Mouse (Mus musculus) layer of hippocampus, adult 18-20 months (tissue): ENCODE measurements at regions not wholly inside any gene's neighbourhood (a gene's known extent, or its start where the extent isn't known, plus 50 kb on each side); places are given as distances from the start of the nearest gene placed in this dataset.
A peak's percentile ranks its signal among the peaks of the same experiment; 100 is the strongest.

Experiments
- DNase-seq, 2 experiments: peaks; one replicate each; pipeline ENCODE4 v3.0.0; 2022; ENCODE audit warnings: low spot score in 2 of 2

- no peak for DNase-seq
Observed at GRCm38 (mm10) chr12:56472856-56473647, 63.7 kb downstream of the Nkx2-1 start.

DNA sequence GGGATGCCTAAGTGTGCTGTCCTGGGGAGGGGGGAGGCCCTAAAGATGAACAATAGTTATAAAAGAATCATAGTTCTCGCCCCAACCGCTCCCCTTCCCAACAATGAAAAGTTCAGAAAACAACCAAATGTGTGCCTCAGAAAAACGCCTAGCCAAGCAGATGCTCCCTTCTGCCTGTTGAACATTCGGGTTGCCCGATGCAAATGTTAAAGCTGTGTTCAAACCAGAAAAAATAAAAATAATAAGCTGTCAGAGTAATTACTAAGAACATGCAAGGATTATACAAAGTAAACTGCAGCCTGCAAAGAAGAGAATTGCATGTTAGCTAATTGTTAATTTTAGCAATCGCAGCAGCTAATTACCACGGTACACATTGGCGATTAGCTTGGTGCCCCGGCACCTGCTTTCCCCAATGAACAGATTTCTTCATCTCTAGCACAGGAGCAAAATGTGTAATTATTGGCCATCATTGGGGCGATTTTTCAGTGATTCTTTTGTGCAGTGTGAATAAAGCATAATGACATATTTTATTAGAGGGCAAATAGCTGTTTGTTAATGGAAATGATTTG lies 65.7 kb downstream of the Nkx2-1 start:
- DNase-seq = no peak

- DNase-seq = no peak
Observed at GRCm38 (mm10) chr12:56459508-56460119, 77.1 kb downstream of the Nkx2-1 start.

DNA sequence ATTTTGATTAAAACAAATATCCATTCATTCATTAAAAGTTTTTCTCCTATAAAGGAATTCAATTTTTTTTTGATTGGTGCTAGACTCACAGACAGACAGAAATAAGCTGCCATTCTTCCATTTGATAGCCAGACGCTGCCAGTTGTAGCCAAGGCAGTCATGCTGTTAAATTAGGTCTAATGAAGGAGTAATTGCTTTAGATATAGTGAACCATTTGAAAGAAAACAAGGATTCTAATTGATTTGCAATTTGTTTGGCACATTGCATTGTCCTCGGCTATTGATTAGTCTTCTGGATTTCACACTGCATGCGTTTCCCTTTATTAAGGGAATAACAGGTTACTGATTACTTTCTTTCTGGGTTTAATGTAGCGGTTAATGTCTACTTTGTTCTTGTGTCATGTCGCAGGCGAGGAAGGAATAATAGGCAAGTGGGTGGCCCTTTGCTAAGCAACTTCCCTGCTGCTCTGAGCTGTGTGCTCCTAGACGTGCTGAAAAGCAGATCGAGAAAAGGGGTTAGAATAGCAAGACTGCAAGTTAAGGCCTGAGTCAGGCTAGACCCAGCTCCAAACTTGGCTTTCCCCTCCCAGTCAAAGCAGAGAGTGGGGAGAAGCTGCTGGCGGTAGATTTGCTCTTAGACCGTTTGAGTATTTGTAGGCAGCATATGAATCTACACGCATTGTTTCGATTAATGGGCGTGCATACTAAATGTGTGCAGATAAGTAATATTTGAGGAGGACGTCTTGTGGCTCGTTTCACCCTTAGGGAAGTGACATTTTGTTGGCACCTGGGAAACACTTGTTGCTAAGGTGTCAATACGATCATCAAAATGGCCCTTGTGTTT lies 77.8 kb downstream of the Nkx2-1 start:
- no peak for DNase-seq

DNA sequence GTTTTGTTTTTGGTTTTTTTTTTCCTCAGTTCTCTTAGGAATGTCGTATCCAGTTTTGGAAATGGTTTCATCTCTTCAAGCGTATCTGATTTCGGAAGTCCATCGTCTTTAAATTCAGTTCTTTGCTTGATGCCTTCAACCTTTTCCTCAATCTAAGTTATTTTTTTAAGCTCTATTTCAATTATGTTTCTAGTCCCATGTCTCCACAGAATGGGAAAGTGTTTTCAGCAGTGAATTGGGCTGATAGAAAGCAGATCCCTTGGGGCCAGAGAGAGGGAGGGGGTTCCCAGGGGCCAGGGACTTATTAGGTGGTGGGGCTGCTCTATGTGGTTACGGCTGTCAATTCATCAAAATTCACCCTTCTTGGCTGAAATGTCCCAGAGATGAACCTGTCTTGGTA lies 78.8 kb downstream of the Nkx2-1 start:
- DNase-seq = no peak

- no peak for DNase-seq
Observed at GRCm38 (mm10) chr12:56457356-56457755, 79.4 kb downstream of the Nkx2-1 start.

DNA sequence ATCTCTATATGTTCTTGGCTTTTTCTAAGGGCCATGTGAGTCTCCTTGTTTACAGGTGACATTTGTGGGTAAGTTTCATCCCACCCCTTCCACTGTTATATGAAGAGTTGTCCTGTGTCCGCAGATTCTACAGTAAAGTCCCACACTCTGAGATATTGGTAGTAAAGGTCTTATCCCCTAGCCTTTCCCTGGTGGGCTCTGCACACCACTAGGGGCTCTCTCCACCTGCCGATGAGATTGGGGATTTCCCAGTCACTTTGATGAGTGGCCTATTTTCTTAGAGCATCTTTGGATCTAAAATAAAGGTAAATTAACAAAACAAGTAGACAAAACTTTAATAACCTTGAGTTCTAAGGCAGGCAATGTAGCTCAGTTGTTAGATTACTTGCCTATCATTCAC lies 86.4 kb downstream of the Nkx2-1 start:
- DNase-seq = no peak

DNA sequence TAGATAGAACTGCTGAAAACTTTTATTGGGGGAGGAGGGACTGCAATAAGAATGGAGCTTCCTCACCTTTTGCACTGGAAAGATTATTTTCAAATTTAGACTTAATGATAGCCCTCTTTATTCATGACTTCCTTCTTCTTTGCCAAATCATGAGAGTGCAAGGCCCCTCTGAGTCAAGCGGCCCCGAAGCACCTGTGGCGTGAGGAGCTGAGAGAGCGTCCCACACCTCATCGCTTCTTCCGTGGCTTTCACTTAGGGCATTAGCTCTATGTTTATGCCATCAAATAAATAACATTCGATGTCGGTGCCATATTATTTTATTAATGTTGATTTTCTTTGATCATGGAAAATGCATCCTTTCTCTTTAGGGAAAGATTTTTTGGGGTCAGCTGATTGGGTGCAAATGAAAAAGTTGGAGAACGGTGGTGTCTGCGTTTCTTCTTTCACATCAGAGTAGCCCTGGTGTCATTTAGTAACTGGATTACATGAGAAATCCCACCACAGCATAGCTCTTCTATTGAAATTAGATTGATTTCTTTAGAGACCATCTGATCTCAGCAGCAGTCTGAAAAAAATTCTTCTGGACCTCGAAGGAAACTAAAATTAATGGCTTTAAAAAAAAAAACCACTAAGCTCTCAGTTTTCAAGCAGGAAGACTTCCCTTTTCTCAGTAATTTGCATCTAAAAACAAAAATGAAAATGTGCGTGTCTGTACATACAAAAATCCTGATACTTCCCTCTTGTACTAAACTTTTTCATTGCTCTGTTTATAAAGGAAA lies 87.7 kb downstream of the Nkx2-1 start:
- no peak for DNase-seq

DNA sequence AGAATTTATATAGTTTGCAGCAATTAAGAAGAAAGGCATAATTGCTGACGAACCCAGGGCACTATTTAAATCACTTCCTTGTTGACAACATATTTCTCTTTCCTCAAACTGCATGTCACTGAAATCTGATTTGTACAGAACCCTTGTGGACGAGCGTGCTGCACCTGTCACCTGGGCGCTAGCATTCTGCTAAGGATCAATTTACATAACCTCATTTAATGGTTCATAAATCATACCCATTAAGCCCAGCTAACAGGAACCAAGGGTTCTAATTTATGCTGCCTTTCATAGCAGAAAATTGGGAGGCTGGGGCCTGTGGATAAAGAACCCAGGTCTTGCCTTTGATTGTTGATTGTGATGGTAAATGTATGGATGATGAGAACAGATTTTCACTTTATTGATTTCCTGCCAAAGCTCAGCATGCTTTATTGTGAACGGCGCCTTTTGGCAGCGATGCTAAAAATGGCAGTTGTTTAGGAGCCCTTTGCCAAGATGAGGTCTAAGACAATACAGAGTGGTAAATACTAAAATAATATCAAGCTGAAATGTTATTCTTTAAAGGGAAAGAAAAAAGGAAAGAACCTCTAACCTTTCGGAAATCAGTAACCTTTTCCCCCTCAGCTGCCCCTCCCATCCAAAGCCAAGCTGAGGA lies 95.4 kb downstream of the Nkx2-1 start:
- no peak for DNase-seq

- DNase-seq = no peak
Observed at GRCm38 (mm10) chr12:56440068-56440847, 94.6 kb upstream of the Mbip start.

- no peak for DNase-seq
Observed at GRCm38 (mm10) chr12:56438384-56438783, 92.7 kb upstream of the Mbip start.

GRCm38 (mm10) chr12:56437975-56438374 lies 92.3 kb upstream of the Mbip start:
- DNase-seq = no peak

DNA sequence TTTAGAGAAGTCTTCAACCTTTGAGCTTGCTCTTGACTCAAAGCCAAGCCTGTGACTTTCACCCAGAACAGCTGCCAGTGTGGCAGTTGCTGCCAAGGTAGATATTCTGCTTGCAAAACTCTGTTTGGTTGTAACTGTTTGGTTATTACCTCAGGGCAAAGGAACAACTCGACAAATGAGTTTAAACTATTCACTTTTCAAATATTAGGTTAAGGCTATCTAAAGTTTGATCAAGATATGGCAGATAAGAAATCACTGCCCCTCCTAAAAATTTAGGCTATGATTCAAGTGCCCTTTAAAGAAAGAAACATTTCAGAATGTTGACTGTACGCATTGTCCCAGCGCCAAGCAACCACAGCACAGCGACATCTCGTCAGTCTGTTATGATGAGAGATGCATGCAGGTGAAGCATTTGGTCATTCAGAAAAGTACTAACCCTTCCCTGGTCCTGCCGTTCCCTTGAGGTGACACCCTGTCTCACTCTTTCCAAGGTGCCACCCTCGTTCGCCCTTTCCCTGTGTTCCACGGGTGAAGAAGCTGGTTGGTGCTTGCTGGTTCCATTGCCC lies 81.1 kb upstream of the Mbip start:
- no peak for DNase-seq

- DNase-seq = no peak
Observed at GRCm38 (mm10) chr12:56416106-56416505, 70.4 kb upstream of the Mbip start.

DNA sequence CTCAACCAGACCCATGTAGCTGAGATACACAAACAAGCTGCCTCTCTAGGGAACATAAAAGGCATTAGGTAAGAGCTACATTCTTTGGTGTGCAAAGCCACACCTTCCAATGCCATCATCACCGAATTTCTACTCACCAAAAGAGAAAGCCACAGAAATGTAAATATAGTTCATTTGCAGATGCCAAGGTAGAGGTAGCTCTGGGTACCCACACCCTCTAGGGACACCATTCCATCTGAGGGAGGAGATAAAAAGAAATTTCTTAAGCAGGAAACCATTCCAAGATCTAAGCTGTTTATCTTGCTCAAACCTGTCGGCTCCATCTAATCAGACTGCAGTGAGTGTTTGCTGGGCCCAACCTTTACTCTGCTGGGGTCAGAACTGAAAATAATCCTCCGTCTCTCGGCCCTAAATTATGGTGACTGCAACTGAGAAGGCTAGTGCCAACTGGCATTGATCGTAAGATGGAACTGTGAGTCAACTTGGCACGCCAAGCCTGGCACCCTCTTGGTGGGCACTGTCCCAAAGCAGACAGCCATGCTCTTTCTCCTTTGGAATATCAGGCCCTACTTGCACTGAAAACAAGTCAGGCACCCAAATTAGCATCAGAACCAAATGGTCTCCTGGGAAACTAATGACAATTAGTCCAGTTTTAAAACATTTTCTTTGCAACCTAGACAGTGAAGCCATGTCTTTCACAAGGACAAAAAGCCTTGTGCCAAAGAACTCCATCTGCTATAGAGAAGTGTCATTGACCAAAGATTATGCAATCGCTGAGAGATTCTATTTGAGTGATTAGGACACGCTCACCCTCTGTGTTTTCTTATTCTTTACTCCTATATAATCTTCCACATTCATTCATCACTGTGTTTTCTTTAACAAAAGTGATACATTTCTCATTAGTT lies 69.4 kb upstream of the Mbip start:
- peak; percentile 35 to 70 for DNase-seq

GRCm38 (mm10) chr12:56405658-56406057 lies 60.0 kb upstream of the Mbip start:
- DNase-seq = no peak

DNA sequence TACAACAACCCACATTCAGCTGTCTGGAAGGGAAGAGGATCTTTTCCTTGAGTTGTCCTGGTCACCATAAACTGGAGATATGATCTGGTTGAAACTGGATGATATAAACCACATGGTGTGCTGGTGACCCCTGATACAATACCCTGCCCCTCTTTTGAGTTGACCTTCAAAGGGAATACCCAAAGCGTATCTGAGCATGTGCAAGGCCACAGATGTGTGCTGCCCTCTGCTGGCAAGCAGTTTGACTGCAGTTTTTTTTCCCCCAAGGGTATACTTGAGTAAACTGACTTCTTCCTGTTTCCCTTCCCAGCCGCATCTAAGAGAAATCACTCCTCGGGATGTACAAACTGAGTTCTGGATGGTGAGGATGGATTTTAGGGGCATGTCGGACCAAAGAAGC lies 59.1 kb upstream of the Mbip start:
- peak; percentile 4 to 59 for DNase-seq

DNA sequence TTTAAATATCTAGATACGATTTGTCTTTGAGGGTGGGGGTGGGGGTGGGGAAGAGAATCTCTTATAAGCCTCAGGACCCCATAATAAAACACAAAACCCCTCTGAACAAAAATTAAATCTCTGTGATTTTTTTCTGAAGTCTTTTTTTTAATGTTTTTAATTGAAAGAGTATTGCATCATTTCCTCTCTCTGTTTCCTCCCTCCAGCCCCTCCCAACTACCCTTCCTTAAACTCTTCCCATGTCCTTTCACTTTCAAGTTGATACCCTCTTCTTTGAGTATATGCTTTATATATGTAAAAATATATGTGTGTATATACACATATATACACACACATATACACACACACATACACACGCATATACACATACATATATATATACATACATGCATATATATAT lies 58.6 kb upstream of the Mbip start:
- DNase-seq = no peak
